Mouse (Mus musculus): ENCODE measurements around the gene Rtf2.

The Rtf2 gene

DNA sequence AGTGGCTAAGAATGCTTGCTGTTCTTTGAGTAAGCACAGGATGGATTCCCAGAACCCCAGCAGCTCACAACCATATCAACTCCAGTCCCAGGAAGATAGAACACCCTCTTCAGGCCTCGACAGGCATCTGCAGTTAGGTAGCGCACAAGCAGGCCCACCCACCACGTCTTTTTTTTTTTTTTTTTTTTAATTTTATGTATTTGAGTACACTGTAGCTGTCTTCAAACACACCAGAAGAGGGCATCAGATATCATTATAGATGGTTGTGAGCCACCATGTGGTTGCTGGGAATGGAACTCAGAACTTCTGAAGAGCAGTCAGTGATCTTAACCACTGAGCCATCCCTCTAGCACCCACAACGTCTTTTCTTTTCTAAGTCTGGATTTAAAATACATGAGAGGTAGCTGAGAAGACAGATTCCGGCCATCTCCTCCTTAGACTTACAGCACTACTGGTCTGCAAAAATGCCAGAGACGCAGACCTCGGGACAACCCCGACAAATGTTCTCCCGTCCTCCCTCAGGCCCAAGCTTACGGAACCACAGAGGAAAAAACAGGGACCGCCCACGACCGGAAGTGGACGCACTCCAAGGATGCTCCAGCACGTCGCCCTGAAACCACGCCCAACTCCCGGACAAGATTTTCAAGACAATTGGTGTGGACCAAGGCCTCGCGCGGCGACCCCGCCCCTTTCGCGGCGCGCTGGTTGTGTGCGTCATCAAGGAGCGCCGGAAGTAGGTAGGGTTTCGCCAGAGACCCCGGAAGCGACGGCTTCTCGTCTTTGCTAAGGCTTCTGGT lies at the start of gene Rtf2:
TSS of gene Rtf2 (plus strand) at position 714 of the 797 bp plus-strand sequence.
- DNase-seq (ENCODE audit: low read depth, low spot score), result peak; percentile 99

DNA sequence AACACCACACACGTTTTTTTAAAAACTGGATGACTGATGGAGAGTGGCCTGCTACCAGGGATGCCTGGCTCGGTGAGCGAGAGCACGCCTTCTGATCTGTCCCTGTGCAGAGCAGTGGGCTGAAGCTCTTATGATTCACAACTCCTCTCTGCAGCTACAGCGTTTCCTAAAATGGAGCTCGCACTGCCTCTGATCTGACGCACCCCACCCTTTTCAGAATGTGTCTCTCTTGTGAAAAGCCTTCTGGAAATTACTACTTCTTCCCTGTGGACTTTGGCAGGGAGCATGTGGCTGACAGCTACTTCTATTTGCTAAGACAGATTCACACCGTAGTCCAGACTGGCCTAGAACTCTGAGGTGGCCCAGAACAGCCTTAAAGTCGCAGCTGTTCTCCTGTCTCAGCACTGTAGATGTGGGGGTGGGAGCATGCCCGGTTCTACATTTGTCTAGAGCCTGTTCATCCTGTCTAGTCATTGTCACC lies 48.3 kb upstream of the Rtf2 start:
- no peak for DNase-seq (ENCODE audit: low read depth, low spot score)

DNA sequence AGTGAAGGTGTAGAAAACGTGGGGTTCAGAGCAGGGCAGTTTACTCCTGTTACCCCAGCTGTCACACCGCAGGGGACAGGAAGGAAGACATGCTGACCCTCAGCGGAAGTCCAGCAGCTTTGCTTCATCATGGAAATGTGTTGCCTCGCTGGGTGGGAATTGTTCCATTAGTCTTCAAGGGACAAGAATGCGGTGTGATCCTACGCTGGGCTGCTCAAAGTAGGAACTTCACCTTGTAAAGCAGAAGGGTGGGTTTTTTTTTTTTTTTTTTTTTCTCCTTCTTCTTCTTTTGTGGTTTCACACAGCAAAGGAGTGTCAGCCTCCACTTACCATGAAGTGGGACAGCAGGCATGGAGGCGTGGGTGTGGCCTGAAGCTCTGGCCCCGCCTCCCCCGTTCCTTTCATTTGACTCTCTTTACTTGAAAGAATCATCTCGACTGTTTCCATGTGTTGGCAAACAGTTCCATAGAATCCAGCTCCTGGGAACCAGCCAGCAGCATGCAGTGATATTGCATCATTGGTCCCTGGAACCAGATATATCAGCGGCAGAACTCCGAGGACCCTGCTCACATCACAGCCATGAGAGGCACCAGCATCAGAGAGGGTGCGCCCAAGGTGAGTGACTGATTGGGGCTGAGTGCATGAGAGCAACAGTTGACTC lies 46.8 kb upstream of the Rtf2 start, which contains the start of gene Cass4:
TSS of gene Cass4 (plus strand) at position 404 of the 661 bp plus-strand sequence.
- peak; percentile 57 for DNase-seq (ENCODE audit: low read depth, low spot score)

DNA sequence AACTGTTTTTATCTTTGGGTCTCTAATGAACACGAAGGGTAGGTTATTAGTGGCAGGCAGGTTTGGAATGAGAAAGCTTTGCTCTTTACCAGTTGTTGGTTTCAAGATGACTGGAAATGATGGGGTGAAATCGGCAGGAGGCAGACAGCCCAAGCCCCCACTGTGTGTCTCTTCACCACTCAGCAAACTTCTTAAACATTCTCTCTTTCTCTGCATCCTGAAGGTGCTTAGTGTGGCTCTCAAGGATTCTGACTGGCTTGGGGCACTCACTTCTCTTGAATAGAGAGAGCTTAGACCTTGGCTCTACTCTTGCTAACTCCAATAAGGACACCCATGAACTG lies 46.3 kb upstream of the Rtf2 start:
- DNase-seq (ENCODE audit: low read depth, low spot score), result no peak

DNA sequence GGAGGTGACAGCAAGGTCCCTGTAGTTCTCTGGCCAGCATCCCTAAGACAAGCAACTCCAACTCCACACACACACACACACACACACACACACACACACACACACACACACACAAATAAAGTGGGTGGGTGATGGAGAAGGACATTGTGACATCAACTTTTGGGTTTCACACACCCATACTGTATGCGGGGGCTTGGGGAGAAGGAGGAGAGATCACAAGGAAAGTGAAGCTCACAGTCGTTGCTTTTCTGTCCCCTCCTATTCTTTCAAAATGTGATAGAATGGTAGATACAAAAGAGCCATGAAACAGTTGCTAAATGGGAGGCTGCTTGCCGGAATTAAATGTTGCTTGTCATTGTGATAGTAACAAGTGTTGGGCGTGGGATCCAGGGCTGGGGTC lies 45.7 kb upstream of the Rtf2 start:
- no peak for DNase-seq (ENCODE audit: low read depth, low spot score)

DNA sequence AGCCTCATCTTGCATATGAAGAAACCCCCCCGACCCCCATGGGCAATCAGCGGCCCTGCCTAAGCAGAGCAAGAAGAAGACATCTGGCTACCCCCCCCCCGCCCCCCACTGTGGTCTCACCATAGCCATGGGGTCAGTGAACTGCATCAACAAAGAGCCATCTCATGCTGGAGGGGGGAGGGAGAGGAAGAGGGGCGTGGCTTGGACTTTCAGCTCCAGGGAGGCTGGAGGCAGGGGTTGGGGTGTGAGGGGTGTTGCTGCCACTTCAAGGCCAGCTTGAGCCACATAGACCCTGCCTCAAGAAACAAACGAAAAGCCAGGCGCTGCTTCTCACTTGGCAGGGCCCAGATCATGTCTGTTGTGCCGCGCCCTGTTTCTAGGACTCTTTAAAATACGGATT lies 44.4 kb upstream of the Rtf2 start:
- peak; percentile 41 for DNase-seq (ENCODE audit: low read depth, low spot score)

DNA sequence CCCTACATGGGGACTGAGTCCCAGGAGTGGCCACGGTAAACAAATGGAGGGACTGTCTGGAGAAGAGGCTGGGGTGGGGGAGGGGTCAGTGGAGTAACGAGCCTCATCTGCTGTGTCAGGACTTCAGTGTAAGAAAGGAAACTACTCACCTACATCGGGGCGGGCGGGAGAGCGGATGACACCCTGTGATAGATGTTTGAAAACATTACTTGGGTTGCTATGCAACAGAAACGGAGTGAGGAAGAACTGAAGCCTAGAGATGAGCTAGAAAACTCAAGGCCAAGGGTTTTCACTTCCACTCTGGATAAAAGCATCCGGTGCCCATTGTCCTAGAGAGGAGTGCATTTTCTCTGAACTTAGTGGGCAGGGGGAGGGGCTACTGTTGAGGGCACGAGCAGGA lies 40.5 kb upstream of the Rtf2 start:
- DNase-seq (ENCODE audit: low read depth, low spot score), result no peak

DNA sequence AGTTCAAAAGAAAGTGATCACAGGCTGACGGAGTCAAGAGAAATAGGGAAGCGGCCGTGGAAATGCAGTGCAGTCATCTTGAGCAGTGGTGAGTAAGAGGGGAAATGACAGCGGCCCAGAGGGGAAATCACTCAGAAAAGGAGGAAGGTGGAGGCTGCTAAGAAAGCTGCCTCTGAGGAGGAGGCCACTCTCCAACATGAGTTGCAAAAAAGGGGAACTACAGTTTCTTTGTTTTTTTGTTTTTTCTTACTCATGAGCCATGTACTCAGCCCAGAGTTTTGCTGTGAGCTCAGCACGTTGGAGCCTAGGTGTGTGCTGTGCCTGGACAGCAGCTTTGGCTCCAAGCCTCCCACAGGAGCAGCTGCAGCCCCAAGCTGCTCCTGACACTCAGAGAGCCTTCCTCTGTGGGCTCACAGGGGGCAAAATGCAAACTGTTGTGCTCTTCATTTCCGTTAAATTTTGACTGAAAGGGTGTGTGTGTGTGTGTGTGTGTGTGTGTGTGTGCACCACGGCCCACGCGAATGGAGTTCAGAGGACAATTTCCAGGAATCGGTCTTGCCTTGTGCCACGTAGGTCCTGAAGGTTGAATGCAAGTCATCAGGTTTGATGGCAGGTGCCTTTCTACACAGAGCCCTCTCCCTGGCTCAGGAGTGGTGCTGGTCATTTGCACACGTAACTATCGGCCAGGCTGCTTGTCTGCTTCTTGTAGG lies 39.1 kb upstream of the Rtf2 start:
- DNase-seq (ENCODE audit: low read depth, low spot score), result no peak

DNA sequence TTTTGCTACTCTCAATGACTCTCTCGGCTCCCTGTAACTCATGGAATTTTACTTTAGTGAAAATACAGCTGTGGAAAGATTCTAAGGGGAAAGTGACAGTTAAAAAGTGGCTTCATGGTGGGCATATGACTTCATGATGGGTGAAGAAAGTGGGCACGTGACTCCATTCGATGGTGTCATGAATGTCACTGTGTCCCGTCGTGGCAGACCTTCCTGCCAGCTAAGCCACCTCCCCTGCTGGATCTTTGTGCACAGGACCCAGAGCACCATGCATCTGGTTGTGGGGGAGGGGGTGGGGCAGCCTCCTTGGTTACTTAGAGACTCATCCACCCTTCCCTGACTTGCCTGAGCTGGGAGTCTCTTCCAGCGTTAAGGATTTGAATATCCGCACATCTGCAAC lies 36.1 kb upstream of the Rtf2 start:
- no peak for DNase-seq (ENCODE audit: low read depth, low spot score)

DNA sequence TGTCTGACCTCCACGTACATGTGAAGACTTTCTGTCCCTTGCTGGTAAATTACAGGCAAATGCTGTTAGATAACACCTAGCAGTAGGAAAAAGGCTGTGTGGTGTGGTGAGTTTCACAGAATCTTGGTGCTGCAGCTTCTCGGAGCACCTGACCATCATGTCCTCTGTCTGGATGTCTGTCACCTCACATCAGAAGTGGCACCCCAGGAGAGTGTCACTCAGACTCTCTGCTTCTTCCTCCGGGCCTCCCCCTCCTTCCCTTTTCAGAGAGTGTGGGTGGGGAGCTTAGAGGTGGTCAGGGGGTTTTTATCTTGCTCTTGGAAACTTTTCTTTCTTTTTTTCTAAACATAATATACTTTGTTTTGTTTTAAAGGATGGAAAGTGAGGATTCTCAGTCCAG lies 35.3 kb upstream of the Rtf2 start:
- DNase-seq (ENCODE audit: low read depth, low spot score), result no peak

DNA sequence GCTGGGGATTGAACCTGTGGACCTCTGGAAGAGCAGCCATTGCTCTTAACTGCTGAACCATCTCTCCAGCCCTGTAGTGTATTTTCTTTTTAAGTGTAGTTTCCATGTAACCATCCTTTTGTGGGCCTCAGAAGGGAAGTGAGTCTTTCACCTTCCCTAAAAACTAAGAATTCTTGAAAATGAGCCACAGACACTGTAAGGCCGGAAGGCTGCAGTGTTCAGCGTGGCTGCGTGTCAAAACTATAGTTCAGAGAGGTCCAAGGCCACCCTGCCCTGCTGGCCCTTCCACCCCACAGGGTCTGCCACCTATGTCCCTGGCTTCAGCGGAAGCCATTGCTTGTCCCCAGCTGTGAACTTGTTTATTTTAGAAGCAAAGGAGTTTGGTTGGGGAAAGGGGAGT lies 34.2 kb upstream of the Rtf2 start:
- DNase-seq (ENCODE audit: low read depth, low spot score), result no peak

DNA sequence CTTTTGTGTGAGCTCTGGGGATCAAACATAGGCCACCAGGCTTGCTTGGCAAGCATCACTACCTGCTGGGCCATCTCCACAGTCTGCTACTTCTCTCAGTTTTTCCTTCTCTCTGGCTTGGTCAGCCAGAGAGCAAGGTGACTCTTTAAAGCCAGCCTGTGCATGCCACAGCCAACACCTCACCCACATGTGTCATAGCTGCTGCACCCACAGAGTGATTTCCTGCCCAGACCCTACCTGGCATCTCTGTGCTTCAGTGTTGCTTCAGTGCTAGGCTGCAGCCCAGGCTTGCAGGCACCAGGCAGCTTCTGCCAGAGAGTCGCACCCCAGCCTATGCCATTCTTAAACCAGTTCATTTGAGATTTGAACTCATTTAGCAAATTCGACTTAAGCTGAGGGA lies 32.9 kb upstream of the Rtf2 start:
- DNase-seq (ENCODE audit: low read depth, low spot score), result no peak

DNA sequence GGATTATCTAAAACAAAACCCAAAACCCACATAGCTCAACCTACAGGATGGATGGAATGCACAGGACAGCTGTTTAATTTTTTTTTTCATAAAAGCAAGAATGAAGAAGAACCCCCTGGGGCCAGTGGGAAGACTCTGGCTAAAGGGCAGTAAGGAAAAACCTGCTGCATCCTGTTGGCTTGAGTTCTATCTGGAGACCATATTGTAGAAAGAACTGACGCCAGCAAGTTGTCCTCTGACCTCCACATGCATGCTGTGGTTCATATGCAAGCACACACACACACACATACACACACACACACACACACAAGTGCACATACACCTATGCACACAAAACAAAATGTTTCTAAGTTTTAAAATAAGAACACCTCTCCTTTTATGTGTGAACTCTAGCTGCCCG lies 29.7 kb upstream of the Rtf2 start:
- no peak for DNase-seq (ENCODE audit: low read depth, low spot score)

DNA sequence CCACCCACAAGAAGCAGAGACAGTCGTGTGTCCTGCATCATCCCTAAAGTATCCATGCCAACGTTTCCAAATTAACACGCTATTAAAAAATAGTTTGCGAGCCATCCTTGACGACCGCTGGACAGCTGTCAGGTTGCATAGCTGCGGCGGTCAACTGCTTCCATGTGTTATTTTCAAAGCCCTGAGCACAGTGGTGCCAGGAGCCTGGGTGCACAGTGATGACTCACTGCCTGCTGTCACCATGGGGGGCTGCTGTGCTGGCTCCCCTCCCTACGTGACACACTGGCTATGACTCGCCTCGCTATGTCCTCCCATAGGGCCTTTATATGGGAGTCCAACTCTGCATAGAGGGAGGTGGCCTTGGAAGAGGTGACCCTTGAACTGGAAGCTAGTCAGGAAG lies 29.3 kb upstream of the Rtf2 start:
- DNase-seq (ENCODE audit: low read depth, low spot score), result no peak

DNA sequence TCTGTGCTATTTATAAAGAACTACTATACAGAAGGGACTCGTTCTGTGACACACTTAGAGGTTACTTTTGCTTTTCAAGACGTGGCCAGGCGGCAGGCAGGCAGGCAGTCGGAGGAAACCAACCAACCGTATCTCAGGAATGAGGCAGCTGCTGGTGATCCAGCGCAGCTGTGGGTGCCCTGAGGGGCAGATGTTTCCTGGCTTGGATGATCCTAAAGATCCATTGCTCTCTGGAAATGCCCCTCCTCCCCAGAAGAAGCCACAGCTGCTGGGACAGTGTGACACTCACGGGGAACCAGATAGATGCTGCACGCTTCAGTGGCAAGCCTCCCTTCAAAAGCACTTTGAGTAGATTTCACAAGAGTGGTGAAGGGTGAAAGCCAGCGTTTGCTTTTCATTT lies 27.9 kb upstream of the Rtf2 start:
- DNase-seq (ENCODE audit: low read depth, low spot score), result no peak

DNA sequence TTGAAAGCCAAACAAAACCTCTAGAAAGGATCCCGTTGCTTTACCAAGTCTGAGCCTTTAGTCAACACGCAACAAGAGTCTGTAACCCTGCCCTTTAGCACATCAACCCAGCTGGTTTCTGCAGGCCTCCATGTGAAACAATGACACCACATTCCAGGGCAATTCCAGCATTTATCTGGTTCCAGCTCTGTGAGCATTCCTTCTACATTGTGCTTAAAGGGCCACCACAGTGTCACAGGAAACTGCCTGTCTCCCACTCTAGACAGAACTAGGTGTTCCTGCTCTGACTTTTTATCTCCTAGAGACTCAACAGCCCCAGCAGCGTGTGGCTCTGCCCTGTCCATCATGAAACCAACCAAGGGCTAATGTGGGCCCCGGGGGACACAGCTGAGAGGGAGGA lies 27.1 kb upstream of the Rtf2 start:
- DNase-seq (ENCODE audit: low read depth, low spot score), result no peak

DNA sequence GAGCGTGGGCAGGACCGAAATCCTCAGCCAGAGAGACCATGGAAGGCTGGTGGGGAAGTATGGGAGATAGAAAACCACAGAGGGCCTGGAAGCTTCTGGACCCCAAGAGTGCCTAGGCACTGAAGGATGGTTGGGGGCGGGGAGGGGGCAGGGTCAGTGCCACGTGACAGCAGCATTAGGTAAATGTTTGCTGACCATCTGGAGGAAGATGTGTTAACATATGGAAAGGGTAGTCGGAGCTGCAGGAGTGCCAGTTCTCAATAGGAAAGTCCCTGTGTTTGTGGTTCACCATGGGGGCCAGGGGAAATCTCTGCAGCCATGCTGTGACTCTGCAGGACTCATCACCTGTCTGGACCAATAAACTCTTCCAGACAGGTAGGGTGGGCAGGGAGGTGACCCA lies 26.5 kb upstream of the Rtf2 start:
- DNase-seq (ENCODE audit: low read depth, low spot score), result no peak

DNA sequence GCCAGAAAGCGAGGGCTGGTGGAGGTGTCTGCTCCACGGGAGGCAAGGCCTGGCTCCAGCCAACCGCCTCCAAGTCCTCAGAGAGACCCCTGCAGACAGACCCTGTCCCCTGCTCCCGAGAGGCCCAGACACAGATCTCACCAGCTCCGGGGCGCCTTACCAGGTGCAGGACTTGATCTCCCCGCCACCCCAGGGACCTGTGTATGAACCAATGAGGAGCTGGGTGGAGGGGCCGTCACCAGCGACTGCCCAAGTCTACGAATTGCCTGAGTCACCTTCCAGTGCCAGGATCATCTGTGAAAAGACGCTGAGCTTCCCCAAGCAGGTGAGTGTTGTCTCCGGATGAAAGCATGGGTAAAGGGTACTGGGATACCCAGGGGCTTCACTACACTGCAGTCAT lies 24.1 kb upstream of the Rtf2 start:
- no peak for DNase-seq (ENCODE audit: low read depth, low spot score)

DNA sequence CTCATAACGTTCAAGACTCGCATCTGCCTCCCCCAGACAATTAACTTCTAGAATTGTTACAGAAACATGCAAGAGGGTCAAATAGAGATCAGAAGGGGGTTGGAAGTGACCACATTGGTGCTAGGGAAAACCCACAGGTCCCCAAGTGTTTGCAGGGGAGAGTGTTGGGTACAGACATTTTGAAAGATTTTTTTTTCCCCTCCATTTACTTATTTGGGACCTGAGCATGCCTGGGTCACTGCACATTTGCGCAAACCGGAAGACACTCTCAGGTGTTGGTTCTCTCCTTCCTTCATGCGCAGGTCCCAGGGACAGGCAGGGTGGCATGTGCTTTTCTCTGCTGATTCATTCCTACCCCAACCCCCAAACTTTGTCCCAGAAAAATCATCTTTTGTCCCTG lies 23.5 kb upstream of the Rtf2 start:
- DNase-seq (ENCODE audit: low read depth, low spot score), result no peak

DNA sequence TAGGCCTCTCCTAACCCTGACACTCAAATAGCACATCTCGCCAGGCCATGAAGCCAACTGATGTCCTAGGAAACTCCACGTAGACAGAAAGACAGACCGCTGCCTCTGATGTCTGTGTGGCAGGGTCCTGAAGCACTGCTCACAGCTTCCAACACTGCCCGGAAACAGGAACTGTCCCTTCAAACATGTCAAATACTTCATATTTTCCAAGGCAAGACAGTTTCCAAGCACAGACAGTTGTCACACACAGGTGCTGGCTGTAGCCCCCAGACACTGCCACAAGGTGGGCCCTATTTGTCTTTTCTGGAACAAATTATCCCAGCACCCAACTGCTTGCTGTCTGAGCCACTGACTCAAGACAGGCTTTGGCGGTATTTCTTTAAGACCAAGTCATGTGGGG lies 22.1 kb upstream of the Rtf2 start:
- no peak for DNase-seq (ENCODE audit: low read depth, low spot score)

DNA sequence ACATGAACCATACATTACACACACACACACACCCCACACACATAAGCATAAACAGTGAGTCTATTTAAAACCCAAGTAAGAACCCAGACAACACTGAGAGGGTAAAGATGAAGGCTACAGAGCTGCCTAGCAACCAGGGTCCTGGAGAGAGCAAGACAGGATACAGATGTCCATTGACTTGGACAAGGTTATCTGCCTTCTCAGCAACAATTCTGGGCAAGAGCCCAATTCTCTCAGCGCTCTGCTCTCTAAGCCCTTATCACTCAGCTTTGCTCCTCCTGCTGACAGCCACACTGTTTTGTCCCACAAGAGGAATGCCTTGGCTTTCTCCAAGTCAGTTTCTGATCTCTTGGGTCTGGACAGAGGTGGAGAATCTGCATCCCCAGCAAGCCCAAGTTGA lies 9.7 kb upstream of the Rtf2 start:
- no peak for DNase-seq (ENCODE audit: low read depth, low spot score)

DNA sequence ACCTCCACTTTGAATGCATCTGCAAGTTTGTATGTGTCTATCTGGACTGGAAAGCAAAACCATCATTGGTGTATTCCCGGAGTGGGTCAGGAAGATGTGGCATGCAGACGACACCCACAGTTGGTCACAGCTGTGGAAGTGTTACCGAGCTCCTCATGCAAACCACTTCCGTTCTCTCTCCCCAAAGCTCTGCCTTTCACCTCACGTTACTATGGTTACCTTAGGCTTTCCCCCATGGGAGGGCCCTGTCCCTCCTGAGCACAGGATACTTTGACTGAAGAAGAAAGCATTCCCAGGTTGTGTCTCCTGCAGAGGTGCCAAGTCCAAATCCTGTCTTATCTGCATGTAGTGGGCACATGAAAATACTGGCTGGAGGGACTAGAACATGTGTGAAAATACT lies 6.6 kb upstream of the Rtf2 start:
- no peak for DNase-seq (ENCODE audit: low read depth, low spot score)

All from ES-CJ7 (cell line).